In the genomic region with DNA sequence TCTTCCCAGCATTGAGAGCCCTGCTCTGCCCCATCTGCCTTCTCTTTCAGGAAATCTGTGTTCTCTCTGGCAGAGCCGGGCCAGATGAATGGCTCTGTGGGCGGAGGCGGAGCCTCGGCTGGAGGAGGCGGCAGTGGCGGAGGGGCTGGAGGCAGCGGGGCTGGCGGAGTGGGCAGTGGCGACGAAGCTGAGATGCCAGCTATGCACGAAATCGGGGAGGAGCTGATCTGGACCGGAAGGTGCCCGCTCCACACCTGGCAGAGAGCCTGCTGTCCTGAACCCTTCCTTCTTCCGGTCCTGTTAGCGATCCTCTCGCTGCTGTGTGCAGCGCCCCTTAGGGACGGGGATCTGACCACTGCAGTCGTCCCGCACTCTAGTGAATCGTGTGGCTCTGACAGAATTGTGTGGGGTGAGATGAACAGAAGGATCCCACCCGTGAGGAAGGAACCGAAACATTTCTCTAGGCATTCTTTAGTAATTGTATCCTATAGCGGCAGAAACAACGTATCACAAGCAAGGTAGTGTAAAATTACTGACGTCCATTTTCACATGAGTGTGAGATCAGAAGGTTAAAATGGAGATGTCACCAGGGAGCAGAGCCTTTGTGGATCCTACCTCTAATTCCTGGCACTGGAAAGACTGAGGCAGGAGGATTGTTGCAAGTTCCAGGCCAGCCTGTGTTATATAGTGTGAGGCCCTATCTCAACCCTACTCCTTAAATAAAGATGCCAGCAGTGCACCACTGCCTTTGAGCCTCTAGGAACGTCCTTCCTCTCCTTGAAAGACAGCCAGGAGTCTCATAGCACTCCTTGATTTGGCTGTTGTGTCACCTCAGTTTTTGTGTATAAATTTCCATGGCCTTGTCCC, we compare ENCODE assay signal across 8 mouse cellular contexts. TPM values are rescaled to one million over a fixed set of nuclear protein-coding genes. Genes with fewer than 3 reads are reported as not detected.
DNase-seq lines count a peak whose midpoint lies in the region; ATAC-seq and TF ChIP-seq lines count a peak whose summit lies in the region.

No protein-coding gene starts in this region.

- DNase-seq in 3134 (ENCODE audit: extremely low read depth, insufficient read length, low spot score) = peak; percentile 79
- peak; percentile 91 for DNase-seq in adrenal gland, postnatal 25 days
- peak; percentile 84 to 89 for DNase-seq in heart, adult 2 months
- peak; percentile 91 to 94 for DNase-seq in kidney, adult 8-10 months
- DNase-seq in midbrain, embryonic 14.5 days = peak; percentile 90
- DNase-seq in spleen, adult 12 weeks (ENCODE audit: low spot score) = peak; percentile 18

- WGBS in embryonic facial prominence, embryonic 13.5 days = 1% methylated on average over 28 of the region's 28 CpGs
- WGBS in heart, adult 2 months = 3% methylated on average over 28 of the region's 28 CpGs
- WGBS in limb, embryonic 12.5 days = 3% methylated on average over 28 of the region's 28 CpGs
- WGBS in midbrain, embryonic 14.5 days = 1% methylated on average over 28 of the region's 28 CpGs

- TF ChIP-seq POLR2A in heart, adult 2 months (IDR thresholded peaks at IDR 0.05; ENCODE audit: insufficient read depth, low read depth, low read length) = no peak; the same call in none of the 2 replicates

- no peaks in the 10 kb centered on the region for H3K79me2 ChIP-seq in heart, adult 2 months (replicated peaks; ENCODE audit: control insufficient read depth, insufficient read depth, low read length)

- TF ChIP-seq EP300 in heart, adult 2 months (IDR thresholded peaks at IDR 0.05; ENCODE audit: insufficient read depth, low read depth, low read length) = 0 out of 2 replicates have a peak, but pooled peaks have one; percentile 43

- H3K4me3 ChIP-seq in embryonic facial prominence, embryonic 13.5 days = peak overlapping the region; percentile 51
- H3K4me3 ChIP-seq in heart, adult 2 months = peak overlapping the region; percentile 62
- H3K4me3 ChIP-seq in limb, embryonic 12.5 days (replicated peaks) = peak overlapping the region; percentile 57
- H3K4me3 ChIP-seq in midbrain, embryonic 14.5 days (replicated peaks; ENCODE audit: low read depth, low read length) = peak overlapping the region; percentile 41

- no peaks in the 10 kb centered on the region for H3K9me3 ChIP-seq in embryonic facial prominence, embryonic 13.5 days
- H3K9me3 ChIP-seq in limb, embryonic 12.5 days = no peaks in the 10 kb centered on the region
- H3K9me3 ChIP-seq in midbrain, embryonic 14.5 days (ENCODE audit: control insufficient read depth, low read length) = no peaks in the 10 kb centered on the region

- no peaks in the 10 kb centered on the region for H3K27me3 ChIP-seq in embryonic facial prominence, embryonic 13.5 days
- H3K27me3 ChIP-seq in heart, adult 2 months (ENCODE audit: control insufficient read depth, insufficient read depth, low read length) = no peaks in the 10 kb centered on the region
- no peaks in the 10 kb centered on the region for H3K27me3 ChIP-seq in limb, embryonic 12.5 days
- H3K27me3 ChIP-seq in midbrain, embryonic 14.5 days (ENCODE audit: control insufficient read depth, insufficient read depth, low read length) = no peaks in the 10 kb centered on the region

- H3K4me1 ChIP-seq in embryonic facial prominence, embryonic 13.5 days = peaks cover 8% of the 10 kb centered on the region
- peaks cover 2% of the 10 kb centered on the region for H3K4me1 ChIP-seq in heart, adult 2 months (ENCODE audit: control insufficient read depth, insufficient read depth, low read length)
- peaks cover 9% of the 10 kb centered on the region for H3K4me1 ChIP-seq in limb, embryonic 12.5 days (replicated peaks)
- peaks cover 7% of the 10 kb centered on the region; the same call in 1 of the 2 replicates for H3K4me1 ChIP-seq in midbrain, embryonic 14.5 days (ENCODE audit: control insufficient read depth, insufficient read depth, low read length)

- H3K27ac ChIP-seq in embryonic facial prominence, embryonic 13.5 days = peak overlapping the region; percentile 86
- H3K27ac ChIP-seq in heart, adult 2 months = peak overlapping the region; percentile 67
- peak overlapping the region; percentile 64; the same call in 1 of the 2 replicates for H3K27ac ChIP-seq in limb, embryonic 12.5 days
- peak overlapping the region; percentile 93 for H3K27ac ChIP-seq in midbrain, embryonic 14.5 days (replicated peaks; ENCODE audit: low read depth, low read length)

- peak overlapping the region; percentile 71 for H3K9ac ChIP-seq in embryonic facial prominence, embryonic 13.5 days
- H3K9ac ChIP-seq in heart, adult 2 months (ENCODE audit: low read depth, low read length) = peak overlapping the region; percentile 58
- H3K9ac ChIP-seq in limb, embryonic 12.5 days (replicated peaks) = peak overlapping the region; percentile 61
- H3K9ac ChIP-seq in midbrain, embryonic 14.5 days (replicated peaks; ENCODE audit: low read length) = peak overlapping the region; percentile 55

- H3K36me3 ChIP-seq in embryonic facial prominence, embryonic 13.5 days = no peaks in the 10 kb centered on the region
- H3K36me3 ChIP-seq in heart, adult 2 months (ENCODE audit: control insufficient read depth, insufficient read depth, low read length) = no peaks in the 10 kb centered on the region
- no peaks in the 10 kb centered on the region for H3K36me3 ChIP-seq in limb, embryonic 12.5 days
- H3K36me3 ChIP-seq in midbrain, embryonic 14.5 days (ENCODE audit: control insufficient read depth, insufficient read depth, low read length) = no peaks in the 10 kb centered on the region

- peak; percentile 79 for TF ChIP-seq CTCF in heart, adult 2 months (IDR thresholded peaks at IDR 0.05)

- intact Hi-C loops in heart, adult 2 months (cut with DNase I) = loop anchor here (5.0 to 10.0 kb wide), 2 partner anchors 164 to 271 kb away; a partner anchor contains a TSS

- H3K4me2 ChIP-seq in embryonic facial prominence, embryonic 13.5 days = peak overlapping the region; percentile 65
- peak overlapping the region; percentile 62 for H3K4me2 ChIP-seq in limb, embryonic 12.5 days
- peak overlapping the region; percentile 60 for H3K4me2 ChIP-seq in midbrain, embryonic 14.5 days (ENCODE audit: low read length)

- peak; percentile 89 for ATAC-seq in embryonic facial prominence, embryonic 13.5 days (ENCODE audit: insufficient number of reproducible peaks, insufficient read depth, low FRiP score, low TSS enrichment, low read depth)
- ATAC-seq in limb, embryonic 12.5 days (ENCODE audit: insufficient number of reproducible peaks, insufficient read depth, low FRiP score, low TSS enrichment, low read depth) = peak; percentile 82
- peak; percentile 92 for ATAC-seq in midbrain, embryonic 14.5 days (ENCODE audit: low FRiP score, low TSS enrichment)

RNA-seq across cellular contexts. Expression of a gene that starts 48.7 kb away (rescaled TPM):
- 0.12 TPM in 1 of 2 replicates, not detected in the other for total RNA-seq in adrenal gland, postnatal 25 days (2021)
- polyA plus RNA-seq in embryonic facial prominence, embryonic 13.5 days (2015; fragmentation: Nextera tagmentation; extraction: Ambion mirVana) = 0.15 and 0.20 TPM in 2 replicates
- total RNA-seq in heart, adult 2 months (2021) = not detected
- 0.61 TPM in 1 of 2 replicates, not detected in the other for polyA plus RNA-seq in heart, adult 2 months (2012; rRNA removed)
- 0.49 and 0.68 TPM in 2 replicates for polyA plus RNA-seq in limb, embryonic 12.5 days (2016; fragmentation: Nextera tagmentation; extraction: Ambion mirVana)
- 0.27 and 0.55 TPM in 2 replicates for polyA plus RNA-seq in midbrain, embryonic 14.5 days (2014; fragmentation: Nextera tagmentation; extraction: Ambion mirVana)

RNA-seq across cellular contexts. Expression of a gene that starts 57.3 kb away (rescaled TPM):
- 29.2 and 47.6 TPM in 2 replicates for total RNA-seq in adrenal gland, postnatal 25 days (2021)
- 36.3 and 37.0 TPM in 2 replicates for polyA plus RNA-seq in embryonic facial prominence, embryonic 13.5 days (2015; fragmentation: Nextera tagmentation; extraction: Ambion mirVana)
- 1 to 10 TPM; 2.8 TPM for total RNA-seq in heart, adult 2 months (2021)
- 1.7 and 2.5 TPM in 2 replicates for polyA plus RNA-seq in heart, adult 2 months (2012; rRNA removed)
- 43.2 and 47.1 TPM in 2 replicates for polyA plus RNA-seq in limb, embryonic 12.5 days (2016; fragmentation: Nextera tagmentation; extraction: Ambion mirVana)
- polyA plus RNA-seq in midbrain, embryonic 14.5 days (2014; fragmentation: Nextera tagmentation; extraction: Ambion mirVana) = 27.0 and 31.3 TPM in 2 replicates

RNA-seq across cellular contexts. Expression of a gene that starts 57.4 kb away (rescaled TPM):
- 81.3 and 81.9 TPM in 2 replicates for total RNA-seq in adrenal gland, postnatal 25 days (2021)
- polyA plus RNA-seq in embryonic facial prominence, embryonic 13.5 days (2015; fragmentation: Nextera tagmentation; extraction: Ambion mirVana) = 60.1 and 65.1 TPM in 2 replicates
- total RNA-seq in heart, adult 2 months (2021) = 10 to 100 TPM; 22.3 to 22.6 TPM
- 12.4 and 22.7 TPM in 2 replicates for polyA plus RNA-seq in heart, adult 2 months (2012; rRNA removed)
- polyA plus RNA-seq in limb, embryonic 12.5 days (2016; fragmentation: Nextera tagmentation; extraction: Ambion mirVana) = 65.4 and 68.7 TPM in 2 replicates
- polyA plus RNA-seq in midbrain, embryonic 14.5 days (2014; fragmentation: Nextera tagmentation; extraction: Ambion mirVana) = 14.7 and 32.5 TPM in 2 replicates

Comparison
In these comparisons a context has a peak if more than half of its experiments do, and no peak if none do; other contexts are left out.
1. Peak in every context shown above with its lines: DNase-seq, ATAC-seq, H3K4me3 ChIP-seq and H3K27ac ChIP-seq.
2. DNase-seq: peak in every context shown above with its lines; median percentile 92 in kidney, adult 8-10 months; 91 in adrenal gland, postnatal 25 days; 90 in midbrain, embryonic 14.5 days; 86 in heart, adult 2 months; 79 in 3134; 18 in spleen, adult 12 weeks.